Mouse (Mus musculus) stomach, postnatal 0 days (tissue): ENCODE results near the gene Fancg.

Source experiments
- CTCF ChIP-seq: IDR thresholded peaks from 2 replicates; pipeline ENCODE4 v1.5.1; 2016; ENCODE audit warnings: antibody characterized with exemption, low read depth, mild to moderate bottlenecking, moderate library complexity
- EP300 ChIP-seq: optimal IDR thresholded peaks from 2 replicates; pipeline ENCODE3; 2016; ENCODE audit warnings: antibody characterized with exemption

GRCm38 (mm10) chr4:43002756-43003439 lies 7.4 kb downstream of the Fancg start:
- 0 out of 2 replicates have a peak, but pooled peaks have one; percentile 3 for TF ChIP-seq CTCF
- no peak for TF ChIP-seq EP300
